Mouse (Mus musculus): ENCODE measurements around the gene Tex2. TPM values are rescaled to one million over a fixed set of nuclear protein-coding genes. Genes with fewer than 3 reads are reported as not detected.
"Not testable (repeated sequence)": the region's sequence is repeated elsewhere in the genome, so short reads cannot be mapped to it uniquely, and the experiment has no call there.

Tex2 gene
- total and polyA plus RNA-seq, 3 experiments: 4.0 to 5.0 (median 4.5) TPM

GRCm38 (mm10) chr11:106577624-106578355, 35.4 kb downstream of the Tex2 start:
- H3K4me1 ChIP-seq (ENCODE audit: control insufficient read depth in 1 of 2, insufficient read depth in 2 of 2); H3K9ac ChIP-seq (ENCODE audit: insufficient read depth, low read depth); H3K4me2 ChIP-seq (ENCODE audit: insufficient read depth, low read depth, poor library complexity, severe bottlenecking); dilution Hi-C loops (cut with MboI; ENCODE audit: extremely low pct_ligation_motif_present, extremely low pct_unique_long_range_greater_than_20kb, low sequenced_read_pairs); H3K79me2 ChIP-seq (replicated peaks; ENCODE audit: control insufficient read depth, extremely low read depth, insufficient read depth, poor library complexity, severe bottlenecking); H3K36me3 ChIP-seq (replicated peaks in 1 of 2; ENCODE audit: control insufficient read depth in 1 of 2, insufficient read depth in 1 of 2, low read length in 1 of 2); H3K9me3 ChIP-seq (replicated peaks; ENCODE audit: low read length); H3K27ac ChIP-seq (ENCODE audit: insufficient read depth, low read depth); DNase-seq (ENCODE audit: extremely low read depth); in situ Hi-C loops (cut with MboI; ENCODE audit: low pct_ligation_motif_present, low pct_unique_long_range_greater_than_20kb, low sequenced_read_pairs); H3K27me3 ChIP-seq (replicated peaks); H3K4me3 ChIP-seq (replicated peaks in 1 of 3; ENCODE audit: low read depth in 2 of 3, low read length in 2 of 3, poor library complexity in 1 of 3): not testable (repeated sequence)
- TF ChIP-seq ZNF384 (IDR thresholded peaks at IDR 0.05; ENCODE audit: low read depth, low read length): 0 out of 2 replicates have a peak, but pooled peaks have one; percentile 4

- Histone ChIP-seq H3K4me2 (ENCODE audit: insufficient read depth, low read depth, poor library complexity, severe bottlenecking) (no peak overlapping the region), H3K36me3 (replicated peaks in 1 of 2; ENCODE audit: control insufficient read depth in 1 of 2, insufficient read depth in 1 of 2, low read length in 1 of 2) (no peaks in the 10 kb centered on the region), H3K9ac (ENCODE audit: insufficient read depth, low read depth) (no peak overlapping the region), H3K4me3 (replicated peaks in 1 of 3; ENCODE audit: low read depth in 2 of 3, low read length in 2 of 3, poor library complexity in 1 of 3) (no peak overlapping the region), H3K4me1 (ENCODE audit: control insufficient read depth in 1 of 2, insufficient read depth in 2 of 2) (peaks cover 7 to 11% of the 10 kb centered on the region in 2 experiments), H3K27me3 (replicated peaks) (no peaks in the 10 kb centered on the region), H3K79me2 (replicated peaks; ENCODE audit: control insufficient read depth, extremely low read depth, insufficient read depth, poor library complexity, severe bottlenecking) (no peaks in the 10 kb centered on the region), H3K27ac (ENCODE audit: insufficient read depth, low read depth) (no peak overlapping the region), H3K9me3 (replicated peaks; ENCODE audit: low read length) (no peaks in the 10 kb centered on the region)
- dilution Hi-C loops (cut with MboI; ENCODE audit: extremely low pct_ligation_motif_present, extremely low pct_unique_long_range_greater_than_20kb, low sequenced_read_pairs): no loop called here
- DNase-seq (ENCODE audit: extremely low read depth): no peak
- TF ChIP-seq HCFC1 (IDR thresholded peaks at IDR 0.05; ENCODE audit: low read depth, low read length) (no peak), TBP (conservative IDR thresholded peaks at IDR 0.05; ENCODE audit: low read depth, low read length) (no peak), MEF2A (IDR thresholded peaks at IDR 0.05; ENCODE audit: borderline replicate concordance, low read depth, low read length) (no peak), MAX (IDR thresholded peaks at IDR 0.05; ENCODE audit: low read length) (no peak), NRF1 (IDR thresholded peaks at IDR 0.05; ENCODE audit: low read depth, low read length) (no peak), JUND (conservative IDR thresholded peaks at IDR 0.05; ENCODE audit: low read depth, low read length) (no peak), ETS1 (conservative IDR thresholded peaks at IDR 0.05; ENCODE audit: low read depth, low read length) (no peak), E2F4 (IDR thresholded peaks at IDR 0.05; ENCODE audit: insufficient replicate concordance, low read depth, low read length) (no peak)
- in situ Hi-C loops (cut with MboI; ENCODE audit: low pct_ligation_motif_present, low pct_unique_long_range_greater_than_20kb, low sequenced_read_pairs): no loop called here
Observed at GRCm38 (mm10) chr11:106574456-106574855, 38.8 kb downstream of the Tex2 start.

GRCm38 (mm10) chr11:106573476-106574240, 39.6 kb downstream of the Tex2 start:
- dilution Hi-C loops (cut with MboI; ENCODE audit: extremely low pct_ligation_motif_present, extremely low pct_unique_long_range_greater_than_20kb, low sequenced_read_pairs): no loop called here
- Histone ChIP-seq H3K27ac (ENCODE audit: insufficient read depth, low read depth) (no peak overlapping the region), H3K36me3 (replicated peaks in 1 of 2; ENCODE audit: control insufficient read depth in 1 of 2, insufficient read depth in 1 of 2, low read length in 1 of 2) (no peaks in the 10 kb centered on the region), H3K4me2 (ENCODE audit: insufficient read depth, low read depth, poor library complexity, severe bottlenecking) (no peak overlapping the region), H3K9ac (ENCODE audit: insufficient read depth, low read depth) (no peak overlapping the region), H3K4me1 (ENCODE audit: control insufficient read depth in 1 of 2, insufficient read depth in 2 of 2) (peaks cover 7 to 11% of the 10 kb centered on the region in 2 experiments), H3K27me3 (replicated peaks) (no peaks in the 10 kb centered on the region), H3K9me3 (replicated peaks; ENCODE audit: low read length) (no peaks in the 10 kb centered on the region), H3K4me3 (replicated peaks in 1 of 3; ENCODE audit: low read depth in 2 of 3, low read length in 2 of 3, poor library complexity in 1 of 3) (no peak overlapping the region), H3K79me2 (replicated peaks; ENCODE audit: control insufficient read depth, extremely low read depth, insufficient read depth, poor library complexity, severe bottlenecking) (no peaks in the 10 kb centered on the region)
- DNase-seq (ENCODE audit: extremely low read depth): no peak
- TF ChIP-seq ZC3H11A (IDR thresholded peaks at IDR 0.05; ENCODE audit: low read depth, low read length) (no peak), E2F4 (IDR thresholded peaks at IDR 0.05; ENCODE audit: insufficient replicate concordance, low read depth, low read length) (no peak), JUN (IDR thresholded peaks at IDR 0.05; ENCODE audit: insufficient read depth, low read depth, low read length) (no peak), GABPA (IDR thresholded peaks at IDR 0.05; ENCODE audit: insufficient replicate concordance, low read depth, low read length) (no peak), PAX5 (IDR thresholded peaks at IDR 0.05; ENCODE audit: low read length) (no peak), KAT2A (IDR thresholded peaks at IDR 0.05; ENCODE audit: insufficient replicate concordance, low read length) (no peak), TCF12 (IDR thresholded peaks at IDR 0.05; ENCODE audit: low read depth, low read length) (no peak), CHD1 (IDR thresholded peaks at IDR 0.05; ENCODE audit: low read depth, low read length) (no peak), ZMIZ1 (IDR thresholded peaks at IDR 0.05; ENCODE audit: low read depth, low read length) (no peak), POLR2A (IDR thresholded peaks at IDR 0.05; ENCODE audit: low read depth, low read length) (no peak), MAZ (IDR thresholded peaks at IDR 0.05; ENCODE audit: low read depth, low read length) (no peak), IRF4 (IDR thresholded peaks at IDR 0.05; ENCODE audit: low read depth, low read length) (no peak)
- in situ Hi-C loops (cut with MboI; ENCODE audit: low pct_ligation_motif_present, low pct_unique_long_range_greater_than_20kb, low sequenced_read_pairs): no loop called here

Measured in CH12.LX (cell line).